Mouse (Mus musculus) liver, adult 2 months (tissue): ENCODE results near the gene Rnf185. TPM values are rescaled to one million over a fixed set of nuclear protein-coding genes. Genes with fewer than 3 reads are reported as not detected.
A peak's percentile ranks its signal among the peaks of the same experiment; 100 is the strongest.

Experiments used
- DNase-seq: peaks from one replicate; pipeline ENCODE4 v3.0.0-alpha.2; 2011; ENCODE audit warnings: low read depth, low spot score; ENCODE audit errors: extremely low read depth
- H3K27ac ChIP-seq: fragments of 200-500 bp; replicated peaks from 2 replicates; pipeline ENCODE4 v1.5.1; 2012; ENCODE audit warnings: low read depth, mild to moderate bottlenecking, control low read depth, inconsistent platforms, low read length; ENCODE audit not compliant: insufficient read depth
- H3K27me3 ChIP-seq: fragments of 200-500 bp; 2 replicates; pipeline ENCODE4 v1.6.1; 2012; ENCODE audit warnings: mild to moderate bottlenecking, moderate library complexity, low read length, inconsistent platforms; ENCODE audit not compliant: control insufficient read depth, insufficient read depth
- H3K36me3 ChIP-seq: fragments of 200-500 bp; 2 replicates; pipeline ENCODE4 v1.6.1; 2012; ENCODE audit warnings: low read length, inconsistent platforms; ENCODE audit not compliant: control insufficient read depth, insufficient read depth
- H3K4me1 ChIP-seq: fragments of 200-500 bp; 2 replicates; pipeline ENCODE4 v1.6.1; 2011; ENCODE audit warnings: low read length; ENCODE audit not compliant: control insufficient read depth, insufficient read depth
- H3K4me3 ChIP-seq: fragments of 200-500 bp; 2 replicates; pipeline ENCODE4 v1.5.1; 2011; ENCODE audit warnings: low read depth, mild to moderate bottlenecking, control low read depth, low read length, moderate library complexity; ENCODE audit not compliant: insufficient read depth
- H3K79me2 ChIP-seq: fragments of 200-500 bp; 2 replicates; pipeline ENCODE4 v1.6.1; 2012; ENCODE audit warnings: inconsistent platforms, mild to moderate bottlenecking, low read length, moderate library complexity; ENCODE audit not compliant: control insufficient read depth, insufficient read depth
- H3K9ac ChIP-seq: fragments of 200-500 bp; 2 replicates; pipeline ENCODE4 v1.6.1; 2012; ENCODE audit warnings: low read depth, mild to moderate bottlenecking, control low read depth, inconsistent platforms, low read length
- CTCF ChIP-seq: fragments of 200-500 bp; IDR thresholded peaks from 2 replicates; pipeline ENCODE4 v1.5.1; 2011; ENCODE audit warnings: low read depth, low read length, control low read depth
- POLR2A ChIP-seq: fragments of 200-500 bp; IDR thresholded peaks from 2 replicates; pipeline ENCODE4 v1.6.1; 2011; ENCODE audit warnings: low read length, control low read depth; ENCODE audit not compliant: insufficient read depth; ENCODE audit errors: extremely low read depth
- WGBS: fragments of 180-500 bp; shearing (Covaris S2); methylation state at CpG from one replicate; pipeline ENCODE4 v1.1.7; 2018; 5-methylcytosine and 5-hydroxymethylcytosine counted together
- polyA plus RNA-seq: library from polyadenylated mRNA; depleted of rRNA; stranded (reverse); fragments of >200 nt; gene quantifications from 2 replicates; pipeline ENCODE4 v1.2.3, GENCODE M21; 2012
- total RNA-seq: library from RNA; depleted of rRNA; stranded (reverse); fragments of >200 nt; gene quantifications from 2 replicates; pipeline ENCODE4 v1.2.3, GENCODE M21; 2014

Gene Rnf185
- total and polyA plus RNA-seq, 2 experiments: 11.2 to 33.3 TPM

DNA sequence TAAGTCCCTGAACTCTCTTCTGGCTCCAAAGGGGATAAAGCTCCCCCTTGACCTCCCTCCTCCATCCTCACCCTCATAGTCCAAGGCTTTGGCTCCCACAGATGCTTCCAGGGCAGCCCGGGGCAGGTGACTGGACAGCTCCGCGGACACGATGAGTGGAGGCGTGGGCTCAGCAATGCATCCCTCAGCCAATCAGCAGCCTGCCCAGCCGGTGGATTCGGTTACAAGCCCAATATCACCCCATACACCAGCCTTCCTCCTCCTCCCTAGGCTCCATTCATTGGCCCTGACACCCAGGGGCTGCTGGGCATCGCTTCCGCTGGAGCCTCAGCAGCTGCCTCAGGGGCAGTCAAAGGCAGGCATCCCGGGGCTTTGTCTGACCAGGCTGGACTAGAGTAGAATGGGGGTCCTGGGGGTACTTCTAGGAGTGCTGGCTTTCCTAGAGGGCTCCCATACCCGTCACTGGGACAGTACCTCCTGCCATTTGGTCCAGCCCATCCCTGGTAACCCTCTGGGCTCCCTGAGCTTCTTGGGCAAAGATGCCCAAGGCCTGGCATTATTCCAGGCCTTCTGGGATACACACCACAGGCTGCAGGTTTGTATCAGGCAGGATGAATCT lies 35.9 kb upstream of the Rnf185 start, which contains the start of gene Pla2g3:
TSS of gene Pla2g3 (plus strand) at position 333 of the 619 bp plus-strand sequence.
- no peaks in the 10 kb centered on the region for H3K4me1 ChIP-seq
- H3K27ac ChIP-seq: no peak within 1 kb of the TSS
- H3K36me3 ChIP-seq: no peaks in the 10 kb centered on the region
- 37% methylated on average over 11 of the region's 11 CpGs for WGBS
- TF ChIP-seq POLR2A: no peak
- TF ChIP-seq CTCF: no peak
- no peak within 1 kb of the TSS for H3K4me3 ChIP-seq
- DNase-seq: no peak
- no peaks in the 10 kb centered on the region for H3K27me3 ChIP-seq
- H3K79me2 ChIP-seq: no peaks in the 10 kb centered on the region
- no peak within 1 kb of the TSS for H3K9ac ChIP-seq

GRCm38 (mm10) chr11:3486349-3486748 lies 34.2 kb upstream of the Rnf185 start:
- no peak for TF ChIP-seq CTCF
- TF ChIP-seq POLR2A: no peak
- no peak for DNase-seq
- no peaks in the 10 kb centered on the region for H3K79me2 ChIP-seq
- H3K4me1 ChIP-seq: no peaks in the 10 kb centered on the region
- H3K9ac ChIP-seq: no peak overlapping the region
- H3K4me3 ChIP-seq: no peak overlapping the region
- H3K27ac ChIP-seq: no peak overlapping the region
- no peaks in the 10 kb centered on the region for H3K36me3 ChIP-seq
- no peaks in the 10 kb centered on the region for H3K27me3 ChIP-seq
- 77% methylated on average over 7 of the region's 7 CpGs for WGBS

DNA sequence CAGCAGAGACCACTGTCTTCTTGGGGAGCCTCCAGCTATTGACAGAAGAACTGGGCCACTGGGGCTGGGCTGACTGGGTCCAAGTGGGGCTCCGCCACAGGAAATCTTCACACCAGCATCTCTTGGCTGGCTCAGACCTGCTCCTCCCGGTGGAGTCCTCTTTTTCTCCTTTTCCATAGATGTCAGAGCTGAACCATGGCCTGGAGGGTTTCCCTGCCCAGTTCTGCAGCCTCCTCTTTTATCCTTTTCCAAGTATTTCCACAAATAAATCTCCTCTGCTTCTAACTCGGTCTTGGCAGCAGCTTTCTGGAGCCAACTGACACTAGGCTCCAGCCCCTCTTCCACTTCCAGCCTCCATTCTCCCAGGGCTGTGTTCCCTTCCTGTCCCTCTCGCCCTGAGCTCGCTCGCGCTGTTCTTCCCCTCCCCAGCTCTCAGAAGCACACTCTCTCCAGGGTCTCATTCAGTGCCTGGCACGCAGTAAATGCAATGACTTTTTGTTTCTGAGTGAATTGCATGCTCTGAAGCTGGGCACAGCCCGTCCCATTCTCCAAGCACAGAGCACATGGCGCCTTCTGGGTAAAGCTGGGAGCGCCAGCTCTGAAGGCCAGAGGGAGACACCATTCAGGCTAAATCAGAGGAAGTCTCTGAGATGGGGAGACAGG lies 31.9 kb upstream of the Rnf185 start:
- Histone ChIP-seq H3K4me1 (no peaks in the 10 kb centered on the region), H3K36me3 (no peaks in the 10 kb centered on the region), H3K27me3 (no peaks in the 10 kb centered on the region), H3K79me2 (no peaks in the 10 kb centered on the region), H3K27ac (no peak overlapping the region), H3K9ac (no peak overlapping the region), H3K4me3 (no peak overlapping the region)
- 71% methylated on average over 11 of the region's 11 CpGs for WGBS
- no peak for DNase-seq
- no peak for TF ChIP-seq CTCF
- no peak for TF ChIP-seq POLR2A

DNA sequence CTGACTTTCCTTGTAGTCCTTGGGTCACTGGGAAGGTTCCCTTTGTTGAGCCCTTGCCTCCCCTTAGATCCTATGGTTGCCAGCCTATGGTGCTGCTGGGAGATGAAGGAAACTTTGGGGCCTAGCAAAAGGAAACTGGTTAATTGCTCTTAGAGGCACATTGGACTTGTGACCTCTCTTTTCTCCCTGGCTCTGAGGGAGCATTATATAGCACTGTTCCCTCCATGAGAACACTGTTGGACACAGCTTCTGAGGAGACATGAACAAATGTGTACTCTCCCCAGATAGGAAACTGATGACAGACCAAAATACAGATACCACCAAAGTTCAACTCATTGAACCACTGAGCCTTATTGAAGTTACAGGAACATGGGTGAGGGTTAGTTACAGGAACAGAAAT lies 23.3 kb upstream of the Rnf185 start:
- no peak for TF ChIP-seq POLR2A
- no peak for TF ChIP-seq CTCF
- Histone ChIP-seq H3K4me1 (no peaks in the 10 kb centered on the region), H3K9ac (no peak overlapping the region), H3K36me3 (no peaks in the 10 kb centered on the region), H3K27ac (no peak overlapping the region), H3K79me2 (no peaks in the 10 kb centered on the region), H3K4me3 (no peak overlapping the region), H3K27me3 (no peaks in the 10 kb centered on the region)
- no peak for DNase-seq

GRCm38 (mm10) chr11:3474480-3475115 lies 22.4 kb upstream of the Rnf185 start:
- WGBS: 90% methylated on average over 7 of the region's 7 CpGs
- DNase-seq: no peak
- H3K4me3 ChIP-seq: no peak overlapping the region
- no peaks in the 10 kb centered on the region for H3K36me3 ChIP-seq
- no peak overlapping the region for H3K9ac ChIP-seq
- TF ChIP-seq CTCF (peak; percentile 84), POLR2A (no peak)
- H3K79me2 ChIP-seq: no peaks in the 10 kb centered on the region
- no peaks in the 10 kb centered on the region for H3K27me3 ChIP-seq
- H3K27ac ChIP-seq: no peak overlapping the region
- H3K4me1 ChIP-seq: no peaks in the 10 kb centered on the region

GRCm38 (mm10) chr11:3472484-3472883 lies 20.3 kb upstream of the Rnf185 start:
- peak; percentile 56 for DNase-seq
- TF ChIP-seq CTCF: peak; percentile 93
- no peak for TF ChIP-seq POLR2A
- H3K79me2 ChIP-seq: no peaks in the 10 kb centered on the region

More at GRCm38 (mm10) chr11:3472484-3472883, 20.3 kb upstream of the Rnf185 start:
- WGBS: 27% methylated on average over 1 of the region's 1 CpGs
- Histone ChIP-seq H3K27me3 (no peaks in the 10 kb centered on the region), H3K27ac (no peak overlapping the region), H3K9ac (no peak overlapping the region), H3K4me3 (no peak overlapping the region), H3K4me1 (no peaks in the 10 kb centered on the region), H3K36me3 (no peaks in the 10 kb centered on the region)
